Mouse (Mus musculus) kidney, adult 8-10 months (tissue): Measurements from ENCODE around the gene Agtrap.
"Not testable (repeated sequence)": the region's sequence is repeated elsewhere in the genome, so short reads cannot be mapped to it uniquely, and the experiment has no call there.

ENCODE experiments used
- DNase-seq, 2 experiments: peaks; one replicate each; pipeline ENCODE4 v3.0.0; 2022

Gene Agtrap

DNA sequence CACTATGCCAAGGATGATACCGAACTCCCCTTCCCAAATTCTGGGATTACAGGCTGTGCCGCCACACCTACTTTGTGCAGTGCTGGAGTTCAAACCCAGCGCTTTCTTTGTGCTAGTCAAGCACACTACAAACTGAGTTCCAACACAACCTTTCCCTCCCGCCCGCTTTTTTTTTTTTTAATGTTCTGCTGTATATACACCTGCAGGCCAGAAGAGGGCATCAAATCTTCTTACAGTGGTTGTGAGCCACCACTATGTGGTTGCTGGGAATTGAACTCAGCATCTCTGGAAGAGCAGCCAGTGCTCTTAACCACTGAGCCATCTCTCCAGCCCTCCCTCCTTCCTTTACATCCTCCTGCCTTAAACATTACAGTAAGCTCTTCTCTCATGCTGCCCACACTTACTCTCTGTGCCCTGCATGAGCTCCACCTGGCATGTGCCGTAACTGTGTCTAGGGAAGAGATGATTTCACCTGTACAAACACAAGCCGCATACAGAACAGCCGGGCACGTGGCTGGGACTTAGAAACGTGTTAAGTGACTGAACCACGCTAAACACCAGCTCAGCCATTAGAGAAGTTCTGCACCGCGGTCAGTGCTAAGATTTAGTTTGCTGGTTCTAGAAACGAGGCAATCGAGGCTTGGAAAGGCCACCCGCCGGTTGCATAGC lies 13.2 kb downstream of the Agtrap start:
- no peak for DNase-seq

DNA sequence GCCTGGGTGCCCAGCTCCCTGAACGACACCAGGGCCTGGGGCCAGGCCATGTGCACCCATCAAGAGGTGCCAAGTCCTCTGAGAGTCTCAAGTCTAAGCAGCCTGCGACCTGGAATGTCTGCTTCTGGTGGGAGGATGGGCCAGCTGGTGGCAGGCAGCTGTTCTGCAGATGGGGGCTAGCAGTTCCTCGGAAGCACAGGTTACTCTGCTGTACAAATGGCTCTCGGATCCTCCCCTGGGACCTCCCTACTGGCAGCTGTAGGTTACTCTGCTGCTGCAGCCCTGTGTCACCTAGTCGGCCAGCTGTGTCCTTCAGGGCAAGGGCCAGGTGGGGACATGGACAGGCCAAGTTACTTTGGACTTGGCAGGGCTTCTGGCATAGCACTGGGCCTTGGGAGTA lies 16.3 kb downstream of the Agtrap start:
- peak; percentile 39 to 51 for DNase-seq

- DNase-seq: no peak
These were observed 18.1 kb downstream of the Agtrap start for GRCm38 (mm10) chr4:148069602-148070218.

- DNase-seq: no peak
These were observed 20.5 kb downstream of the Agtrap start for GRCm38 (mm10) chr4:148067346-148067745.

- DNase-seq: peak; percentile 74 to 79
These were observed 21.5 kb downstream of the Agtrap start for GRCm38 (mm10) chr4:148066401-148066744.

DNA sequence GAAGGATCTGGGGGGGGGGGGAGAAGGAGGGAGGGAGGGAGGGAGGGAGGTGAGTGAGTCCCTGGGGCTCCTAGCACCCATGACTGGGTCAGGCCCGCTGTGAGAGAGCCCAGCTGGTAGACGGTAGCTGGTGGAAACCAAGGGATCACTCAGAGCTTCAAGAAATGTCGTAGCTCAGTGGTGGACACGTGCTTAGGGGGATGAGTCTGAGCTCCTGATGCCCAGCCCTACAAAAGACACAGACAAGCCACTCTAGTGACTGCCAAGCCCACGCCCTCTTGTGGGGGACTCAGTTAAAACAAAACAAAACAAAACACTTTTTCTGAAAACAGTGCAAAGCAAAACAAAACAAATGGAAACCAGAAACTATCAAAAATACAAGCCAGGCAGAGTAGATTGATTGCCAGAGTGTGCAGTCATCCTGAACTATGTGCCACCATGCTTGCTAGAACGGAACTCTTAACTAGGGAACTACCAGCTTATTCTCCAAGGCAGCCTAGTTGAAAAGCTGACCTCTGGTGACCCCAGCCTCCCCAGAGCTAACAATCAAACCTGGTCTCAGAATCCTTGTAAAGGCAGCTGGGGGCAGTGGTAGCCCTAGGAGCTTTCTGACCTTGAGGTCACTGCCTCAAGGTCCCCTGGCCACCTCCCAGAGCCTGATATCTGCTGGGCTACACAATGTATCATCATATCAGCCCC lies 22.0 kb downstream of the Agtrap start:
- peak in 1 of 2 experiments; percentile 40 for DNase-seq

DNA sequence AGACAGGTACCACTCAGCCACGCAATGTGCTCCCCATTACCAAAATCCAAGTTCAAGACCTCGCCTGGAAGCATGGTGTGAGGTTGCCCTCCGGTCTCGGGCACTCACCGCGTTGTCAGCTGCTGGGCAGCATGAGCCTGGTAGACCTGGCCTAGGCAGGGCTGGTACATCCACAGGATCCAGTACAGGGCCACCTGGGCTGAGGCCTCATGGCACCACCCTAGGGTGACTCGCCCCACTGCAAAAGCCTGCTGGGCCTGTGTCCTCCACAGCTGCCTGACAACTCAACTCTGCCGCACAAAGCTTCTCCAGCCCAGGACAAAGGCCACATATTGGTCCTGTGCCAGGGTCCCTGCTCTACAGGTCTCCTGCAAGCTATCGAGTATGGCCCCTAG lies 26.7 kb downstream of the Agtrap start:
- no peak for DNase-seq

GRCm38 (mm10) chr4:148060120-148061085 lies 27.4 kb downstream of the Agtrap start:
- peak in 1 of 2 experiments; percentile 56 for DNase-seq

DNA sequence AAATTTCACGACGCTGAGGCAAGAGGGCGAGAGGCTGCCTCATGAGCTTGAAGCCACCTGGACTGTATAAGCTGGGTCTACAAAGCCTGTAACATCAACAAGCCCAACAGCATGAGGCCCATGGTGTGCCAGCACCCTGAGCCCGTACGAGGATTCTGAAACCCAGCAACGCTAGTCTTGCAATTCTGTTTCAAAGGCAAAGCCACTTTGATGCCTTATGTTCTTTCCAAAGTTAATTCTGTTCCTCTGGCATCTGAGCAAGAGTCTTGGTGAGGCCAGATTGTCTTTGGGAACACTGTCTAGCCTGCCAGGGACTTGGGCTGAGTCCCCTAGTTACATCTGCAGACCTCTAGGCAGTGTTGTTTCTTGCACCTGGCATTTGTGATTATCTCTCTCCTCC lies 28.8 kb downstream of the Agtrap start:
- DNase-seq: no peak

DNA sequence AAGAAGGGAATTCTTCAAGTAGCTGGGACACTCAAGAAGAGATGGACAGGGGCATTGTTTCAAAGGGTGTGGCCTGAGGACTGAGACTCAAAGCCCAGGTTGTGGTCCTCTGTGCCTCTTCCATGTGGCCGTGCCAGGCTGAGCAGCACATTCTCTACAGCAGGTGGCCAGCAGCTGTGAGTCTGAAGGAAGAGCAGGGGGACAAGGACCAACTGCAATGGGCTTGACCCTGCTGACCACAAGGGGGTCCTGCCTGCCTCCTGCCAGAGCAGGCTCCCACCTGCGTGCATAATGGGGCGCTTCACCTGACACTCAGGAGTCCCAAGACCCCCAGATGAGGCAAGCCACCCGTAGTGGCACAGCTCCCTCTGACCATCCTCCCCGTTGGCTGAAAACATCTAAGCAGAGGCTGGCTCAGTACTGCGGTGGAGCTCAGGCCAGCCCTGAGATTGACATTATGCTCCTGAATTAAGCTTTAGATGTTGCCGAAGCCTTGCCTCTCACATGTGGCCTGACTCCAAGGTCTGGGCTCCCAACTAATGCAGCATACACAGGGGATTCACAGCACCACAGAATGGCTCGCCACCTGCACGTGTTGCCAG lies 29.5 kb downstream of the Agtrap start:
- no peak for DNase-seq

GRCm38 (mm10) chr4:148057661-148058209 lies 30.1 kb downstream of the Agtrap start:
- no peak for DNase-seq

DNA sequence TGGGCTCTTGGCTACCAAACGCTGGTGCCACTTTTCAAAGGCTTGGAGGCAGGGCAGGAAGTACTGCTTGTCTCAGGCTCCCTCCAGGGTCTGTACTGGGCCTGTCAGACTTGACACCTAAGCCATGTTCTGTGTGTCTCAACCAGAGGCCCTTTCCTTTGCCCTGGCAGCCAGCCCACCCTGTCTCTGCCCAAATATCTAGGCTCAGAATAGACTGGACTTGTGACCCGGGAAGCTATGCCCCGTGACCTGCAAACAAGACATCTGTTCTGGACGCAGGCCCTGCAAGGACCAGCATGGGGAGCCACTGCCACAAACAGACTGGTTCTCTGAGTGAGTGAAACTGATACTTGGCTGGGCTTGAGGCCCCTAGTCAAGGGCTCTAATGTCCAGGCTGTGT lies 31.0 kb downstream of the Agtrap start:
- DNase-seq: peak; percentile 87 to 89

GRCm38 (mm10) chr4:148056246-148056645 lies 31.6 kb downstream of the Agtrap start:
- peak in 1 of 2 experiments; percentile 36 for DNase-seq

- no peak for DNase-seq
These were observed 32.7 kb downstream of the Agtrap start for GRCm38 (mm10) chr4:148054961-148055695.

DNA sequence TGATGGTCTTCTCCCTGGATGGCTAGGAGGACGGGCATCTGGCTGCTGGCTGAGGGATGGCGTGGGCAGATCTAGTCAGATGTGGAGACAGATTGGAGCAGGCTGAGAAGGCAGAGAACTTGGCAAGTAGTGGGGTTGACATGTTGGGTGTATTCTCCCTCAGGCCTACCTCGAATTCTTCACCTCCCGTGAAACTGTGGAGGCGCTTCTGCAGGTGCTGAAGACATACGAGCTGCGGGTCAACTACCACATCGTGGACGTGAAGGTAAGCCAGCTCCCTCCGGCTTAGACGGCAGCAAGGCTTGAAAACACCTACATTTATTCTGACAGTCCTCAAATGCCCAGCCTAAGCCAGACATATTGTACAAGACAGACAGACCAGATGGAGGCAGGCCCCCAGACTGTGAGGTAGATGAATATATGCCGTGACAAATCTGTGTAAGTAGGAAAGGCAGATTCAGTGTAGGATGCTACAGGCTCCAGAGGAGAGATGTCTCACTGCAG lies 34.4 kb downstream of the Agtrap start:
- DNase-seq: no peak

GRCm38 (mm10) chr4:148052976-148053375 lies 34.9 kb downstream of the Agtrap start:
- no peak for DNase-seq

GRCm38 (mm10) chr4:148051886-148052285 lies 35.9 kb downstream of the Agtrap start:
- no peak for DNase-seq

DNA sequence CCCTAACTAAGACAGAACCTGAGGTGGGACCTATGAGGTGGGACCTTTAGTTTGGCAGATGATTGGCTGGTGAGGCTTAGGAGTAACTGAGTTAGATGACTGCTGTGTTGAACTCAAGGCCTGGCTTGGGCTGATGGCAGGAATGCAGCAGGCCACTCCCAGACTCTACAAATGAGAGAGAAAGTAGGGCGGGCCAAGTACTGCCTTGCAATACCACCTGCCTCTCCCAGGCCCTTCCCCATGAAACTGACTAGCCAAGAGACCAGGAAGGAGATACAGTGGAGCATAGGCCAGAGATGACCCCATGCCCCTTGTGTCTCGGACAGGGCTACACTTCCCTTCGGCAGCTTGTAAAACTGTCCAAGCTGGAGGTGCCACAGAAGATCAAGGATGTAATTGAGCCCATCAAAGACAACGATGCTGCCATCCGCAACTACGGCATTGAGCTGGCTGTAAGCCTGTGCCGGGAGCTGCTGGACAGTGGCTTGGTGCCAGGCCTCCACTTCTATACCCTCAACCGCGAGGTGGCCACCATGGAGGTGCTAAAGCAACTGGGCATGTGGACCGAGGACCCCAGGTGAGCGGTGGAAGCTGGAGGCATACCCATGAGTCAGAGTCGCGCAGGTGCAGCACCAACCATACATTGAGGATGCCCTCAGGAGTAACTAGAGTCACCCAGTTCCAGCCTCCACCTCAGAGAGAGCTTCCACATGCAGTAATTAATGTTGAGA lies 36.6 kb downstream of the Agtrap start:
- DNase-seq: no peak

DNA sequence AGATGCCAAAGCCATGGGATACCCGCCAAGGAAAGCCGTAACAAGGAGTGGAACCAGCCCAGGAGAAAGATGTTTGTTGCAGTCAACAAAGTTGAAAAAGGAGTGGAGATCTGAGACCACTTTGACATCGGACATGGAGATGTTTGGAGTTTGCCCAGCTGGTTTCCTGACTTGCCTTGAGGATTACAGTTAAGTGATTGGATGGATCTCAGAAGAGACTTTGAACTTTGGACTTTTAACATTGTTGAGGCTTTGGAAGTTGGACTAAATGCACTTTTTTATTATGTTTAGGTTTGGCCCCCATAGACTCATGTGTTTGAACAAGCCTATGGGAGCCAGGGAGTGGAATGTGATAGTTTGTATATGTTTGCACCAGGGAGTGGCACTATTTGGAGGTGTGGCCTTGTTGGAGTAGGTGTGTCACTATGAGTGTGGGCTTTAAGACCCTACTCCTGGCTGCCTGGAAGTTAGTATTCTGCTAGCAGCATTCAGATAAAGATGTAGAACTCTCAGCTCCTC lies 37.4 kb downstream of the Agtrap start:
- DNase-seq: not testable (repeated sequence)

- peak in 1 of 2 experiments; percentile 41 for DNase-seq
These were observed 41.3 kb downstream of the Agtrap start for GRCm38 (mm10) chr4:148046450-148047031.
